Mouse (Mus musculus) brain, embryonic 14.5 days (tissue): ENCODE measurements at regions not wholly inside any gene's neighbourhood (a gene's known extent, or its start where the extent isn't known, plus 50 kb on each side); places are given as distances from the start of the nearest gene placed in this dataset.

Experiments used
- DNase-seq: peaks from one replicate; pipeline ENCODE4 v3.0.0-alpha.2; 2011; ENCODE audit warnings: low read depth
- CTCF ChIP-seq: fragments of 200-500 bp; IDR thresholded peaks from 2 replicates; pipeline ENCODE4 v1.5.1; 2012; ENCODE audit warnings: inconsistent platforms, mild to moderate bottlenecking, moderate library complexity, borderline replicate concordance; ENCODE audit not compliant: insufficient read depth, insufficient read length; ENCODE audit errors: extremely low read depth
- POLR2A ChIP-seq: fragments of 200-500 bp; IDR thresholded peaks from 2 replicates; pipeline ENCODE4 v1.6.1; 2012; ENCODE audit warnings: mild to moderate bottlenecking, inconsistent platforms, borderline replicate concordance; ENCODE audit not compliant: poor library complexity, insufficient read depth, insufficient read length, severe bottlenecking; ENCODE audit errors: extremely low read depth

GRCm38 (mm10) chr11:64667521-64667920, 231.1 kb upstream of the F930015N05Rik start:
- peak; percentile 32 for DNase-seq
- TF ChIP-seq POLR2A (no peak), CTCF (no peak)

GRCm38 (mm10) chr11:64671898-64672297, 235.4 kb upstream of the F930015N05Rik start:
- no peak for TF ChIP-seq CTCF
- no peak for TF ChIP-seq POLR2A
- DNase-seq: peak; percentile 87

DNA sequence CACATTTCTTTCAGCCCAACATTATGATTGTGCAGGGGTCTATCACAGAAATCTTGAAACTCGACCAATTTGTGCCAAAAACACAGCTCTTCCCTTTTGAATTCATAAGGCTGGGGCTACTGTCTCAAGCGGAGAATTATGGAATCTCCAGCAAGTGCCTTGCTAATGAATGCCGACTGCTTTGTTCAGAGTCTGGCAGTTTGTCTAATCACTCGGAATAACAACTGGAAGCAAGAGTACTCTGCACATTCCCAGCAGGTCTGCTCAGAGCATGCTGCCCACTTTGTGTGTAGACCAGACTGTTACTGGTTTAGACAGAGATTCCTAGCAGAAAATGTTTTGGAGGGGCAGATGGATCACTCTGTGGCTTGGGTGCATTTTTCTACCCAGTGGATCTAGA, 237.1 kb upstream of the F930015N05Rik start:
- TF ChIP-seq CTCF: no peak
- TF ChIP-seq POLR2A: no peak
- peak; percentile 63 for DNase-seq

GRCm38 (mm10) chr11:64703776-64704175, 267.3 kb upstream of the F930015N05Rik start:
- TF ChIP-seq CTCF (no peak), POLR2A (no peak)
- DNase-seq: no peak

DNA sequence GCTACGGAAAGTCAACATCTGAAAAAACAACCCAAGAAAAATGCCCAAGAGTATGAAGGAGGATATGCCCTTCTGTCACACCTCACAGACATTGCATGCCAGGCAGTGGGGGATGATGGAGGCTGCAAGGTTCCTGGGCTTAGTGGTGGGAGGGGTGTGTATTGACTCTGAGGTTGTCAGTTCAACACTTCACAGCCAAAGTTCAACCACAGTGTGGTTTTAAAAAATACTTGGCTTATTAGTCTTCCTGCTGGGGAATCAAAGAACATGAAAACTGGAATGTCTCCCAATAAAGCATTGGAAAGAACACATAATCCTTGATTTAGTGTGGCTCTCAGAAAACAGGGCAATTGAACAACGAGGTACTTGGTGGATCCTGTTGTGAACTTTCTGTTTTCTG, 267.0 kb upstream of the Elac2 start:
- DNase-seq: no peak
- TF ChIP-seq POLR2A (no peak), CTCF (no peak)

GRCm38 (mm10) chr11:64715182-64715581, 263.7 kb upstream of the Elac2 start:
- peak; percentile 84 for DNase-seq
- TF ChIP-seq POLR2A: no peak
- no peak for TF ChIP-seq CTCF

DNA sequence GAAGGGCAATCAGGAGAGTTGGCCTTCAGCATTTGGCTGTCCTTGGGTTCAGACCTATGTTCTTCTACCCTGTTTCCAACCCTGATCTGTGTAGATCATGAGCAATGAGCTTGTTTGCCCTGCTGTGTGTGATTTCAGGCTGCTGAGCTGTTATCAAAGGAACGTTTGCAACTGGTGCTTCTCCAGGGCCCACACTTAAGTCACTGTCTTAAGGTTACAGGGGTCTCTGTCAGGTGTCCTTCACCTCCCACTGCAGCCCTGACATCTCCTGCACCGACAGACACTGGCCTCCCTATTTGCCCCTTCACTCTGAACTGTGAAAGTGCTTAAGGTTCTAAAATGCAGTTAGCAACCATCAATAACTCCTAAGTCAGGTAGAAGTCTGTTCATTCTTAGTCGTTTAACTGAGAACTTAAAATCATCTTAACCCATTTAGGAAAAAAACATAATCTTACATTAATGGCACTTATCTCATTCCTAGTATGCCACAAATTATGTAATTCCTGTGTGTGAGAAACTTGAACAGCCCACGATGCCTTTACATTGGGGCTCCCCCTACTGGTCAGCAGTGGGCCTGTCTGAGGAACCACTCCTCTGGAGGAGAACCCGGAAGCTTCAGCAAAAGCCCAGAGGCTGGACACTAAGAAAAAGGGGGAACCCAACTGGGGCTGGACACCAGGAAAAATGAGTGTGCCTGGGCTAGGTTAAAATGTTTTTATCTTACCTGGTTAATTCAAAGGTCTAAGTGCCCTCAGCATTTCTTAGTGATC, 260.3 kb upstream of the Elac2 start:
- peak; percentile 93 for TF ChIP-seq CTCF
- TF ChIP-seq POLR2A: no peak
- DNase-seq: peak; percentile 83

- TF ChIP-seq POLR2A: no peak
- TF ChIP-seq CTCF: no peak
- DNase-seq: no peak
These were observed 252.6 kb upstream of the Elac2 start for GRCm38 (mm10) chr11:64726249-64726648.

- no peak for TF ChIP-seq CTCF
- no peak for TF ChIP-seq POLR2A
- DNase-seq: no peak
These were observed 250.9 kb upstream of the Elac2 start for GRCm38 (mm10) chr11:64727841-64728421.

GRCm38 (mm10) chr11:64738948-64739347, 239.9 kb upstream of the Elac2 start:
- TF ChIP-seq CTCF (no peak), POLR2A (no peak)
- no peak for DNase-seq

DNA sequence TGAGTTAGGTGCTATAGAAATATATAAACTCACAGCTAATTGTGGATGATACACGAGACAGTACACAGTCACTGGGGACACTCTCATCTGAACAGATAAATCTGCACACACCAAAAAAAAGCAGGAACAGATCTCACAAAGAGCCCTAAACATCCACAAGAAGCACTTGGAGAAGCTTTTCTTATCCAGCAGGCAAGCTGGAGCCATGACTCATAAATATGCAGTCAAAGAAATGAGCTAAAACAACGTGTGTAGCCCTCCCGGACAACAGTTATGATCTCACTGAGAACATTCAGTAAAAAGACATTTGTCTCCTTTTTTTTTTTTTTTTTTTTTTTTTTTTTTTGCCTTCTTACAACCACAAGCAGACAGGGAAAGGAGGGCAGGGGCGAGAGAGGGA, 235.1 kb upstream of the Elac2 start:
- TF ChIP-seq POLR2A (no peak), CTCF (no peak)
- DNase-seq: no peak

GRCm38 (mm10) chr11:64746146-64746545, 232.7 kb upstream of the Elac2 start:
- no peak for DNase-seq
- TF ChIP-seq POLR2A (no peak), CTCF (no peak)

DNA sequence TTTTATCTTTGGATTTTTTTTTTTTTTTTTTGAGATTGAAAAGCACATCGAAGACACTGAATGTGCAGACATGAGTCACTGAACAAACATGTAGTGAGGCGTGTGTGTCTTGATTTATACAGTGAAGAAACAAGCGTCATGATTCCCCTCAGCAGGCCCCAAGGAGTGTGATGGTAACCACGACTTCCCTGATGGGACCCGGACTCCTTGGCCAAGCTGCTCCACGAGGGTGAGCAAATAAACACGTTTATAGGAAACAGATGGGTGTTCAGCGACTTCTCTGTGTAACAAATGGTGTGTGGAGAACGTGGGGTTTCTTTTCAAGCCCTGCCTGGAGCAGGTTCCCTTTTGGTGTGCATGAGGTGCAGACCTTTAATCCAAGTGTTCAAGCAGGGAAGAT, 228.9 kb upstream of the Elac2 start:
- DNase-seq: no peak
- TF ChIP-seq POLR2A: no peak
- no peak for TF ChIP-seq CTCF

GRCm38 (mm10) chr11:64752299-64752698, 226.5 kb upstream of the Elac2 start:
- peak; percentile 38 for DNase-seq
- TF ChIP-seq POLR2A: no peak
- TF ChIP-seq CTCF: peak; percentile 25; the same call in 1 of the 2 replicates
